Mouse (Mus musculus) cerebellum, adult 9-11 months (tissue): ENCODE data around the gene Olfr1288.

Source experiments
- DNase-seq: peaks from one replicate; pipeline ENCODE4 v3.0.0; 2022

Gene Olfr1288

DNA sequence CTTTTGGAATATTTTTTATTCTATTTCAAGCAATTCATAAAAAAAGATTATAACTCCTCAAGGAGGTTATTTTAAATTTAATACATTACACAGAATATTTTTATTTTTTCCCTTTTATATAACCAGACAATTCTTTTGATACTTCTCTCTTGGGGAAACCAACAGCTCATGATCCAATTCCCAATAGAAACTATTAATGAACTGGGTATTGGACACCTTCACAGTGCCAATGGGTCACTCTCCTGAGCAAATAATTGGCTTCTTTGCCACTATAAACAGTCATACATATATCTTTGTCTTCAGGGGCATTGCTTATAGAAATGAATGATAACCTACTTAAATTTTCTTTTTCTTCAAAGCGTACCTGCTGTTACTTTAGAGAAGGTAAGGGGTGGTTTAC, at the start of gene Olfr1288:
Olfr1288 (plus strand) TSS at position 301 of the 400 bp plus-strand sequence.
- DNase-seq, result no peak

DNA sequence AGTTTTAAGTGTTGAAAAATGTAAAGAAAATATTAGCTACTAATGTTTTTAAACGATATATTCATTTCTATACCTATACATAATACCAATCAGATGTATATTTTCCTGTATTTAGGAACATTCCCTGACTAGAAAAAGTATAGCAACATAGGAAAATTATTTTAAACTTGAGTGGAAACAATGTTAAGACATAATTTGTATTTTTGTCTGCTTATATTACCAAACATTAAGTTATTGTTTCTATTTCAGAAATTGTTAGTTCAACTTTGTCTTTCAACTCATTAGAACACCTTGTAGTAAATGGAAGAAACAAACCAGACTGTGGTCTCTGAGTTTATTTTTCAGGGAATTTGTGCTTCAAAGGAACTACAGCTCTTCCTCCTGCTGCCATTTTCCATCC, 25.1 kb upstream of the Olfr1288 start, which contains the start of gene Olfr1287:
Olfr1287 (plus strand) TSS at position 301 of the 400 bp plus-strand sequence.
- DNase-seq, result no peak

DNA sequence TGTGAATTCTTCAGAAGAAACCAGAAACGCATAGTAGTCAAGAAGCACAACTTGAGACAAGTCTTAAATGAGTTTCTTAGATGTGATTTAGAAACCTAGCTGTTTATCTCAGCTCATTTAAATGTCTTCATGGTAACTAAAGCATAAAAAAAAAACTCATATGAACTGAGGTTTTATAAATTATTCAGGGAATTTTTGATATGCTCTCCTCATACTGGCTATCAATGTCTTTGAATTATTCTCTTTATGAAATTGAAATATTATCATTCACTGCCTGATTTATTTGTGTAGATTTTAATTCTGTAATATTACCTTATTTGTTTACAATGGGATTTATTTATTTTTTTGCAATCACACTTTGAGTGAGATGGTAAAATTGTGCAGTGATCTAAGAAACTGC, 6.6 kb downstream of the Olfr1288 start, which contains the start of gene Olfr1289:
Olfr1289 (plus strand) TSS at position 301 of the 400 bp plus-strand sequence.
- no peak for DNase-seq

DNA sequence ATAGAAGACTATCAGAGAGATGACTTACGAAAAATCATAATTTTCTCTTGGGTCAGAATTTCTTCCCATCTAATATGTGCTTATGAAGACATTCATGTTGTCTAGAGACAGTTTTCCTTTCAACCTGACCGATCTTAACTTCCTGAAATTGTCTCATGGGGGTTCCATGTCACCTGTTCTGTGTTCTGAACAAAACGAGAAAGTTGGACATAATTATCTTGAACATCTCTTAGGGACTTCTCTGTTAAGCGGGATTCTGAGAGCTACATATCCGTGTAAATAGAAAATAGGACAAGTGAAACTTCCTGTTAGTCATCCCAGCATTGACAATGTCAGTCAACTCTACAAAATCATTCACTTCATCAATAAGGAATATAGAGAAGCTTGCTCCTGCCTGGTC, 19.8 kb downstream of the Olfr1288 start, which contains the start of gene Olfr1290:
Olfr1290 (minus strand) TSS at position 101 of the 400 bp plus-strand sequence.
- DNase-seq, result no peak

DNA sequence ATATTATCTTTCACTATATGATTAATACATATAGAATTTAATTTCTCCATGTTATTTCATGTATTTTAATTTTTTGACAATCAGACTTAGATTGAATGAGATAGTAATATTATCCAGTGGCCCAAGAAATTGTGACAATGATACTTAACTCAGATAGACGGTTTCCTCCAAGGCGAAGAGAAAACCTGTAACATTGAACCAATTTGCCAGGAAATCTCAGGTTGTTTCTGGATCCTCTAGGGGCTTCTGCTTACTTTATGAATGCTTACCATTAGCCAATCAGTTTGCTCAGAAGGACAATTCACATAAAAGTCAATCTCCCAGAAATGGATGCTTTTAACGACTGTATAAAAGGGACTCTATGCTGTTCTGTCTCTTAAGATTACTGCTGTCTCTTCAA, 23.0 kb downstream of the Olfr1288 start, which contains the start of gene Olfr1291-ps1:
Olfr1291-ps1 (plus strand) TSS at position 301 of the 400 bp plus-strand sequence.
- no peak for DNase-seq

DNA sequence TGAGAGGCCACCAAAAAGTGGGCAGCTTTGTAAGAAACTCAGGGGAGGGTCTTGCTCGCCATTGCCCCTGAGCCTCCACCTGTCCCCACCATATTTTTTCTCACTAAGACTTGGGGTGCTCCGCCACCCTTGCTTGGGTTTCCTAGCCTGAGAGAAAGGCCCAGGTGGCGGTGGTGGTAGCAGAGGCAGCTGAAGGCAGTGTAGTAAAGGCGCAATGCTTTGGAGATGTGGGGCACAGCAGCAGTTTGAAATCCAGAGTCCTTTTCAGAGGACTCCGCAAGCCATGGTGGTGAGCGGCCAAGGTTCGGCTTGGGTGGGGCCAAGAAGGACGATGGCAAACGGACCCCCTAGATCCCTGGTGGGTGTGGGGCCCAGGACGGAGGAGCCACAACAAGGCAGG, 43.5 kb downstream of the Olfr1288 start:
- DNase-seq, result no peak

DNA sequence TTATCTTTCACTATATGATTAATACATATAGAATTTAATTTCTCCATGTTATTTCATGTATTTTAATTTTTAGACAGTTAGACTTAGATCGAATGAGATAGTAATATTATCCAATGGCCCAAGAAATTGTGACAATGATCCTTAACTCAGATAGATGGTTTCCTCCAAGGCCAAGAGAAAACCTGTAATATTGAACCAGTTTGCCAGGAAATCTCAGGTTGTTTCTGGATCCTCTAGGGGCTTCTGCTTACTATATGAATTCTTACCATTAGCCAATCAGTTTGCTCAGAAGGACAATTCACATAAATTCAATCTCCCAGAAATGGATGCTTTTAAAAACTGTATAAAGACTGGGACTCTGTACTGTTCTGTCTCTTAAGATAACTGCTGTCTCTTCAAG, 51.0 kb downstream of the Olfr1288 start, which contains the start of gene Olfr1293-ps:
Olfr1293-ps (plus strand) TSS at position 301 of the 400 bp plus-strand sequence.
- no peak for DNase-seq
